Mouse (Mus musculus) urinary bladder, postnatal 36 days (tissue): ENCODE measurements around the gene Lhcgr.

ENCODE experiments used
- DNase-seq, 2 experiments: peaks; one replicate each; pipeline ENCODE4 v3.0.0; 2022; ENCODE audit warnings: low spot score in 2 of 2, mixed read lengths in 1 of 2

Gene Lhcgr

GRCm38 (mm10) chr17:88703112-88703511 is 88.7 kb downstream of the Lhcgr start:
- DNase-seq, result no peak

DNA sequence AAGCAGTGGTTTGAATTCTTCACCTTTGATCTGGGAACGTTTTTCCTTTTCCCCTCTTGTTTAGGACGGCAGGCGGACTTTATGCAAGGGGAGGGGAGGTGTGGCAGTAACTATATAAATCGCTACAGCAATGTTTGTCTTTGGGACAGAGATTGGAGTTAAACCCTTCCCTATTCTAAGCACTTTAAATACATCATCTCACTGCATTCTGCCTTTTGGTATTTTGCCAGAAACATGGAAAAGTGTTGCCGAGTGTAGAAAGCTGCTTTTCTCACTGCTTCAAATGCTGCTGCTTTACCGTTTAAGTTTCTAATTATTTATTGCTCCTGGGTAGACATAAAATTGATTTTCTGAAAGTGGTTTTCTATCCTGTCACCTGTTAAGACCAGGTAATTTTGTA is 89.4 kb downstream of the Lhcgr start:
- no peak for DNase-seq

DNA sequence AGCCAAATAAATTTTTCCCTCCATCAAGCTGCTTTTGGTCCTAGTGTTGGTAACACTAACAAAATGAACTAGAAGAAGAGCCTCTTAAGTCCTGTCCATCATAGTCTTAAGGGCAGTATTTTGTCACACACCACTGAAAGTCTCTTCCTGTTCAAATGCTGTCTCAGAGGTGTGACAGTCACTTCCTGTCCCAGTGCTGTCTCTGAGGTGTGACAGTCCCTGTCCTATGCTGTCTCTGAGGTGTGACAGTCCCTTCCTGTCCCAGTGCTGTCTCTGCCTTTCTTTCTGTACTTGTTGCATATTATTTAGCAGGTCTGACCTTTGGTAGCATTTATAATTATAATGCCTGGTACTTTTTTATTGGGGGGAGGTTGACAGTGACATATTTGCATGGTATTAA is 90.9 kb downstream of the Lhcgr start:
- no peak for DNase-seq

DNA sequence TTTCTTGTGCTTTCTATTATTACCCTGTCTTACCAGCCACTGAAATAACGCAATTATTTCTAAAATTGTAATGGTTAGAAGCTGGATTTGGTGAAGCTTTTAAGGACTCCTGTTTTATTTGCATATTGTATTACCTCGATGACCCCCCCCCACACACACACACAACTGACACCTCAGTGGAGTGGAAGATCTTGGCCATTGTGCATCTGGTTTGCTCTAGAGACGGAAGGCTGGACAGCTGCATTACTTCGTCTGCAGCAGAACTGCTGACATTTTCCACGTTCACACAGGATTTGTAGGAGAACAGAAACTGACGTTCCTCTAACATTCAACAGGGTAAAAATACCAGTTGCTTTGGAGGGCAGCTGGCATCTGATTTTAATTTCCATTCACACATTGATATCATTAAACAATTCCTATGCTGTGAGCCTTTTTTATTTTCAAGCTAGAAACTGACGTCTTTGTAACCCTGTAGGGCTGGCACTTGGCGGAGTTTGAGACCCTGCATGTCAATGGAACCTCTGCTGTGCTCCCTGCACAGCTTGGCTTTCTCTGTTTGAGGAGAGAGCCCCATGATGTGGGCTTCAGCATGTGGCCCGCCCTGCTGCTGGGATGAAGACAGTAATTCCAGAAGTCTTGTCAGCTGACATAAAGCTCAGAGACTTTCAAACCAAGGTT is 95.0 kb downstream of the Lhcgr start:
- DNase-seq, result no peak

DNA sequence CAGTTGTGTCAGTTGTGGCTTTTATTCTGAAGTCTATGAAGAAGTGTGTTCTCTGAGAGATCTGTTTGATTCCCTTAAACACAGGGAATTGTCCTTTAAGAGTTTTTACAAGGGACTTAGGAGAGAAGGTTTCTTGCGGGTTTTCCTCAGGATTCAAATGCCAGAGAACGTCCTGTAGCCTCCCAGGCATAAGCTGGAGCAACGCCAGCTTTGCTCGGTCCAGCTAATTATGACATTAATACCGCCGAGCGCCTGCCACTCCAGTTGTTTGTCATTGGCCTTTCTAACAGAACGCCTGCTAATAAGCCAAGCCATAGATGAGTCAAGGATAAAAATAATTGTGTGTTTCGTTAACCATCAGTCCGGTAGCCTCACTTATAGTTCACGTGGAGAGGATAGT is 103.6 kb downstream of the Lhcgr start:
- DNase-seq, result no peak

DNA sequence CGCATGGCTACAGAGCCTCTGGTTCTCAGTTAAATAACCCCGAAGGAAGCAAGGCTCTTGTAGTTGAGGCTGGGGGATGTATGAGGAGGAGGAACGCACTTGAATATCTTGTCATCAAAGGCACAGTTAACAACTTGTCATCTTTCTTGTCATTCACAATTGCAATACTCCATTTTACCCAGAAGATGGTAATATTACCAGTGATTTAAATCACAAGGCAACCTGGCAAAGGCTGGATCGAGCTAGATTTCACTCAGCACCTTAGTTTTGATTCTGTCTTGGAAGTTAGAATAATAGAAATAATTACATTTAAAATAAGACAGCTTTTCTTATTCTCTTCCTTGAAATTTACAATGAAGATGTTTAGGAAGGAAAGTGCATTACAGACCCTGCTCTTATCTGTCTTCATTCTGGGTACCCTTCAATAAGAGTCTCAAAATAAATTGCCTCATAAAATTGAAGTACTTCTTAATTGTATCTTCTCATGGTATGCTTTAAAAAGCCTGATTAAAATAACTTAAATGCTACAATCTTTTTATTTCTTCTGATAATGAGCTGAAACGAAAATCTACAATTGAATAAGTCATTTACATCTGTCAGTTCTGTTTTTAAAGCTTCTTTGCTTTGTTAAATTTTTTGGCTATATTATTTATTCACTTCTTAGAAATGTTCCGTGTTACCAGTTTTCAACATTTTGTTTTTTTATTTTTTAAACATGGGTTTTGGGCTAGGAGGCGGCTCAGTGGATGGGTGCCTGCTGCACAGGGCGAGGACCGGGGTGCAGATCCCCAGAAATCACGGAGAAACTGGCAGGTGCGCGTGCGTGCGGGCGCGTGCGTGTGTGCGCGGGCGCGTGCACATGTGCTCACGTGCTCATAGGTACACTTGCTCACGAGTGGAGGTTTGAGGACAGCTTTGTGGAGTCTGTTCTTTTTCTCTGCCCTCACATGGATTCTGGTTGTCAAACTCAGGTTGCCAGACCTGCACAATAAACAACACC is 116.2 kb downstream of the Lhcgr start:
- DNase-seq, result no peak

DNA sequence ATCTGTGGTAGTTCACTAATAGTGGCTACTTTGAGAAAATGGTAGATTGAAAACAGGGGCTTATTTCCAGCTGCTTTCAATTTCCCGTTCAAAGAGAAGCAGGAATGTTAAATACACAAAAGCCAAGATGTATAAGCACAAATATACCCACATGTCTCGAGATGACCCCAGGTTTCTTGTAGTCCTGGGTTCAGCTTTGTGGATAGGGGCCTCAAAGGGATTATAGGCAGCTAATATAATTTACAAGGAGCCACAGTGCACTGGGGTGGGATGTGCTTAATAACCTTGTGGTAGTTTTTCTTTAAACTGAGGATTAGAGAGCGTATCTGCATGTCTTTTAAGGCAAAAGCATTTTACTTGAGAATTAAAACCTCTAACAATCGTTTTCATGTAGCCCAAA is 121.0 kb downstream of the Lhcgr start:
- no peak for DNase-seq

DNA sequence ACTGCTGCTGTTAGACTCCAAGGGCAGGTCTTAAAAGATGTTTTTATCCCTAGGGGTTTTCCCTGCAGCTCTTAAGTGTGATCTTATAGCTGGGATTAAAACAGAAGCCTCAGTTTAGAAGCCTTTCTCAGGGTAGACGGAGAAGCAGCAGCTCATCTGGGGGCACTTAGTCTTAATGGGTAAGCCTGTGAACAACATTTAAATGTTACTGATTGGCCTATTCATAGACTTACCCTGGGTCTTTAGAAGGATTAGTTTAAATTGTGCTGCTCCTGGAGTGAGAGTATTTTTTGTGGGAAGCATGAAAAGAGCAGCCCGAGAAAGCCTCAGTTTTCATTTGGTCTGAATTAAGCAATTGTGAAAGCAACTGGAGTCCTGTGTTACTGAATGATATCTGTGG is 121.9 kb downstream of the Lhcgr start:
- no peak for DNase-seq

DNA sequence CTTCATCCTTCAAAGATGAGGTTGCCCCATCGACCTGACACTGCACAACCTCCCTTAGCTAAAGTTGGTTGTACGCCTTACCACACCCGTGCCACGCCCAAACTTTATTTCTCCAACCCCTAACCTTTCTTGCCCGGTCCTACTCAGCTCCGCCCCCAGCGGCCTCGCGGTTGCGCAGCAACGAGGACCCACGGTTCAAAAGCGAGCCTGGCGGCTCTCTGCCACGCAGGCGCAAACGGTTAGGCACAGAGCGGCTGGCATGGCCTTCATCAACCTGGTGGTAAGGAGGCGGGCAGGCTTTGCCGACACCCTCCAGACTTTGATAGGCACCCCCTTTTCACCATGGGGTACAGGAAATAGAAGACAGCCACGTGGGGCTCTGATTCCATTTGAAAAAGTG is 123.3 kb downstream of the Lhcgr start, which contains the start of gene Gtf2a1l:
Gene Gtf2a1l (plus strand): TSS at position 209 of the 400 bp plus-strand sequence.
- DNase-seq, result no peak
